Mouse (Mus musculus): Measurements from ENCODE around the gene Mrpl52.

Gene Mrpl52

DNA sequence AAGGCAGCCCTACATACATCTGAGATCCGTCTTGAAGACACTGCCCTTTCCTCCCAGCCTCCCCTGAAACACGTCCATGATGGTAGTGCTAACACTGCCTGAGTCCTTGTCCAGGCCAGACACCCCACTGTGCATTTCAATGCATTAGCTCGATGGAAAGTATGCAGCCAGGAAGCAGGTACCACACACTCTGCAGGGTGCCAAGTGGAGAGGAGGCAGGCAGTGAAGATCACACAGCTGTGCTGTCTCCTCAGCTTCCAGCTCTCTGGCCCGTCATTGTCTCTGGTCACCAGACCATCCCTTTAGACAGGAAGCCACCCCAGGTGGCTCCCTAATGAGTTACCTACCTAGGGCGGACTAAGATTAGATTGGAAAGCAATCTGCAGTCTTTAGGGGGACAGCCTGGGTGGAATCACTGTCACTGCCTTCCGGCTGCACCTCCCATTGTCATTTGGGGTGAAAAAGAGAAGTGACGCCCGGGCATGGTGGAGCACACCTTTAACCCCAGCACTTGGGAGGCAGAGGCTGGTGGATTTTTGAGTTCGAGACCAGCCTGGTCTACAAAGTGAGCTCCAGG is 14.6 kb upstream of the Mrpl52 start:
- DNase-seq (ENCODE audit: low spot score), result no peak

DNA sequence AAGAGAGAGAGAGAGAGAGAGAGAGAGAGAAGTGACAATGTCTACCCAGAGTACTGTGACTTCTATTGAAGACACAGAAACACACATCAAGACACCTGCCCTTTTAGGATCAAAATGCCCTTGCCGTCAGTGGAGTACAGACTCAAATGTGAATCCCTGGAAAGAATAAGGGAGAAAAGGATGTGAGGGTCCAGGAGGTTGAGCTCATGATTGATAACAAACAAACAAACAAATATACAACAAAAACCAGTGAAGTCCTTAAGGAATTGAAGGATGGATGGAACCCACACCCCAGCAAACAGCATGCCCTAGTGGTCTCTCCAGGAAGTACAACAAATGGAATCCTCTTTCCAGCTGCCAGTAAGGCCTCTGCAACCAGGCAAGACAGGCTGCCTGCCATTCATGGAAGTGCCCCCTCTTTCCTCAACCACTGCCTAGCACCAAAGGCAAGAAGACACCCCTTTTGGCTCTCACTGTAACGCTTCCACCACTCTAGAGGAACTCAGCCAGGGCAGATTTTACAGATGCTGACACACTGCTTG is 14.0 kb upstream of the Mrpl52 start:
- peak; percentile 31 for DNase-seq (ENCODE audit: low spot score)

DNA sequence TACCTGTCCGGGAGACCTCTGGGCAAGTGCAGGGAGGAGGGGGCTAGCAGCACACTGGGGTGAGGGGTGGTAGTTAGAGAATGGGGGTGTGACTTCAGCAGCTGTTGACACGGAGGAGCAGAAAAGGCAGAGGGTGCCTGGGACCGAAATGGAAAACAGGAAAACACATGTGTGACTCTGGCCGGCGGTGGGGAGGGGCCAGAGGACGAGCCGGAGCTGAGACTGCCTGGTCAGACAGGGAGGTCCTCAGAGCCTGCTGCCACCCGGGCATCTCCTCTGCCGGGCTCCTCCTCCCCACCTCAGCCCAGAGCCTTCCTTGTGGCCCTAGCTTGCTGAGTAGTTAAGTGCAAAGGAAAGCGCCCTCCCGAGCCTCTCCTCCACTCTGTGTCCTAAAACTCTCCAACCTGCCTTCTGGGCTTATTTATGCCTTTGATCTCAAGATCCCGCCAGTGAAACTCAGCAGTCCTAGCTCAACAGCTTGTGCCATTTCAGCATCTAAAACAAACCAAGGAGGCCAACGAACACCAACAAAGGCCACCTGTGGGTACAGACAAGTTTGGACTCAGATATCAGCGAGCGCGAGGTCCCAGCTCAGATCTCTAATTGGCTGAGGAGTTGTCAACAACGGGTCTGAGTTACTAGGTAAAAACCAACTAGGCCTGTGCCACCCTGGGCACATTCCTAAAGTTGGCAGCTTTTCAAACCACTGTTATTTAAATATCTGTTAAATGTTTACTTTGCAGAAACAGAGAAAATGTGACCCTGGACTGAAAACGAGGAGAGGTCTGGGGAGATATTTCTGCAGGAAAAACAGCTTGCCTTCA is 12.6 kb upstream of the Mrpl52 start:
- DNase-seq (ENCODE audit: low spot score), result peak; percentile 60

DNA sequence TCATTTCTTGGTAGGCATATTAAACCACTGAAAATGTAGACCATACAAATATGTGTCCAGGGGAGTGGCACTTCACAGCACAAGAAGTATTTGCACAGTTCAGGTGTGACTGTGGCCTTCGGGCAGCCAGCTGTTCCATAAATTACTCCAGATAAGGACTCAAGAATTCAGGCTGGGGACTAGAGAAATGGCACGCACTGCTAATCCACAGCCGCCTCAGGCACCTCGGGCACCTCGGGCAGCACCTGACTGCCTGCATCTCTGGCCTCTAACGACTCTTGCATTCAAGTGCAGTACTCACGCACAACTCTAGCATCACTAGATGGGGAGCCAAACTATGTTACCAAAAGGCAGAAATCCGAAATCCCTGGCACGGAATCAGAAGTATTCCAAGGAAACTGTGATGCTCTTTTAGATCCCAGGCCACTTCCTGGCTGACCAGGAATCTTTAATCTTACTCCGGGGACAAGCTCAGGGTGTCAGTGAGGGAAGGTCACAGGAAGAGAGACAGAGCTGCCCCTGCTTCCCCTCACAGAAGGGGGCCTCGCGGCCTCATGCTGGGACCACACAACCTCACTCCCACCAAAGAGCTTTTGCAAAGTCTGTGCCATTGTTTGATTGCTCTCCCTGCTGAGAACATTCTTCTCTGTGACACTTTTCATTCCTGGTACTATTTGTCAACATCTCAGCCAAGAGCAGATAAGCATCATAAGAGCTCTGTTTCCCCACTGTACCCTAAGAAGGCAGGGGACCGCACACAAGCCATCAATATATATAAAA is 11.3 kb upstream of the Mrpl52 start:
- no peak for DNase-seq (ENCODE audit: low spot score)

DNA sequence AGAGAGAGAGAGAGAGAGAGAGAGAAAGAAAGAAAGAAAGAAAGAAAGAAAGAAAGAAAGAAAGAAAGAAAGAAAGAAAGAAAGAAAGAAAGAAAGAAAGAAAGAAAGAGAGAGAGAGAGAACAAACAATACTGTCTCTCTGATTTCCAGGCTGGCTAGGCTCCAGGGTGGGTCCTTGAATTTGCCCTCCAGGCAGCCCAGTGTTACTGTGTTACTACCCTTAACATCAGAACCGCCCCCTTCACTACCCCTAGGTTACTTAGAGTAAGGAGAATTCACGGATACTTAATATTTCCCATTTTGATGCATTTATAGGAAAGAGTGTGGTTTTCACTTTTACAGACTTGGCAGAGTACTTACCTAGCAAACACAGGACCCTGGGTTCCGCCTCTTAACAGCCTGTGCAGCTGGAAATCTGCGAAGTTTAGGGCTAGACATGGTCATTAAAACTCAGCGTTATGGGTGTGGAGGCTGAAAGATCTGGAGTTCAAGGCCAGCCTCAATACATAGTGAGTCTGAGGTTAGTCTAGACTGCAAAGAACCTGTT is 10.4 kb upstream of the Mrpl52 start:
- peak; percentile 20 for DNase-seq (ENCODE audit: low spot score)

DNA sequence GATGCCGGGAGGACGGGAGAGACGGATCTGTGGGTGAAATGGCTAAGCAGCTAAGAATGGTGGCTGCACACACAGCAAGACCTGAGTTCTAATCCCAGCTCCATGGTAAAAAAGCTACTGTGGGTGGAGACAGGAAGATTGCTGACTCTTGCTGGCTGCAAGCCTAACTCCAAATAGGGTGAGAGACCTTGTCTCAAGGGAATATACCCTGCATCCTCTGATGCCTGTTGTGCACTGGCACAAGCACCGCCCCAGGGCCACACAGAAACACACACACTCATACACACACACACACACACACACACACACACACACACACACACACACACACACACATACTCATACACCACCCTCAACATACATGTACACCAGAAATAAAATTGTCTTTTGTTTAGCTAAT is 9.9 kb upstream of the Mrpl52 start:
- no peak for DNase-seq (ENCODE audit: low spot score)

DNA sequence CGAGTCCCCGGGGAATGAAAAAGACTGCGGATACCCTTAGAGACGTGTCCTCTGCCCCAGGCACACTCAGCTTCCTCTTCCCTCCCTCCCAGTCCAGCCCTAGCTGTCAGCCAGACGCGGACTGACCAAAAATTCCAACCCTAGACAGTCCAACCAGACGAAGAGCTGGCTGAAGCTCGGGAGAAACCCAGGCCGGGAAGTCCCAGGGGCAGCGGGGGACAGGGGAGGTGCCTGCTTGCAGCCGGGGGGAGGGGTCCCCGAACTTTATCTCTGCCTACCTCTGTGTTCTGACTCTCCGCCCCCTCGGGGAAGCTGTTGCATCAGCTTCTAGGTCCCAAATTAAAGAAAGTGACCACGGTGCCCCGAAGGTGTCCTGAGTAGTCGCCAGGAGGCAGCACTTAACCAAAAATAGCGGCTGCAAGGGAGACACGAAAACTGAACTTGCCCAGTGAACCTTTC is 9.1 kb upstream of the Mrpl52 start, which contains the start of gene Slc7a7:
Gene Slc7a7 (minus strand): TSS at position 158 of the 459 bp plus-strand sequence.
- peak; percentile 11 for DNase-seq (ENCODE audit: low spot score)

DNA sequence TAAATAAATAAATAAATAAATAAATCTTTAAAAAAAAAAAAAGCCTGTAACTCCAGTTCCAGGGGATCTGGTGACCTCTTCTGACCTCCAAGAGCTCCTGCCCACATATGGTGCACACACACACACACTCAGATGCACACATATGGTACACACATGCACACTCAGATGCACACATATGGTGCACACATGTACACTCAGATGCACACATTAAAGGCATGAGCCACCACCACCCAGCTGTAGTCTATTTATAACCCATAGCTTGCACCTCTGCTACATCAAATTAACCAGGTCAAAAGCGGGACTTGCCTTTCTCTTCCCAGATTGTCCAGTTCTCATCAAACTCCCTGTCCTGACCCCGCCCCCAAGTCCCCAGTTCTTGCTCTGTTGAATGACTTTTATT is 5.7 kb upstream of the Mrpl52 start:
- no peak for DNase-seq (ENCODE audit: low spot score)

DNA sequence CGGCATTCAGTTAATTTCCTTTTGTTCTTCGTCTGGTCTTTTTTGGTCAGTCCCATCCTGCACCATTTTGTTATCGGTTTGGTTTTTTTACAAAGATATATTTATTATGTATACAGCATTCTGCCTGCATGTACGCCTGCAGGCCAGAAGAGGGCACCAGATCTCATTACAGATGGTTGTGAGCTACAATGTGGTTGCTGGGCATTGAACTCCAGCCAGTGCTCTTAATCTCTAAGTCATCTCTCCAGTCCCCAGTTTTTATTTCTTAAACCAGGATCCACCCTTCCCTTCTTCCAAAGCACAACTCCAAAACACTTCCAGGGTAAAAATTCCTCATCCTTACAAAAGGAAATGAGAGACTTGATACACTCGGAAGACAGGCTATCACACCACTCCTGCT is 3.3 kb upstream of the Mrpl52 start:
- no peak for DNase-seq (ENCODE audit: low spot score)

DNA sequence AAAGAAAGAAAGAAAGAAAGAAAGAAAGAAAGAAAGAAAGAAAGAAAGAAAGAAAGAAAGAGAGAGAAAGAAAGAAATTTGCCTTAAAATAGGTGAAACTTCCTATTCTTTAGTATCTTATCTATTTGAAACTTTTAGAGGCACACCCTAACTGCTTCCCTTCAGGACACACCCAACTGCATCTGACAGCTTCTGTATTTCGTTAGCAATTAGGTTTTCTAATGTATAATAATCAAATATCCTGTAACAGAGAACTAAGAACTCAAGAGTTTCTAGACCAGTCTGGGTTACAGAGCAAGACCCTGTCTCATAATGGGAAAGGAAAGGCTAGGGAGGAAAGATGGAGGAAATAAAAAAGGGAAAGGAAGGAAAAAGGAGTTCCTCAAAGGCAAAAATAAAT is 2.1 kb upstream of the Mrpl52 start:
- DNase-seq (ENCODE audit: low spot score), result no peak

DNA sequence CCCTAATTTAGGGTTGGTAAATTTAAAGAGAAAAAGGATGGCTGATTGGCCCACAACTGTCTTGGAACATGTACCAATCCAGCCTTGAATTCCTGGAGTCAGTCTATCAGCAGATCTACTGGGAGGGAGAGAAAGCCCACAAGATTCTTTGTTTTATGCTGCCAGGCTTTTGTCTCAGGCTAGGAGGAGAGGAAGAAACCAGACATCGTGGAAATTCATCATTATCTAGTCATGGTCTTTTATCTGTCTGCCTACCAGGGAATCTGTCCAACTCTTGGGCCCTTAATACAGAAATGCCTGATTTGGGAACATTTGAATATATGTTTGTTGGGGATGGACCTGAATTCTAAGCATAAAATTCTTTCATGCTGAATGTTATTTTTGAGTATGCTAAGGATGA is 1.2 kb upstream of the Mrpl52 start:
- no peak for DNase-seq (ENCODE audit: low spot score)

DNA sequence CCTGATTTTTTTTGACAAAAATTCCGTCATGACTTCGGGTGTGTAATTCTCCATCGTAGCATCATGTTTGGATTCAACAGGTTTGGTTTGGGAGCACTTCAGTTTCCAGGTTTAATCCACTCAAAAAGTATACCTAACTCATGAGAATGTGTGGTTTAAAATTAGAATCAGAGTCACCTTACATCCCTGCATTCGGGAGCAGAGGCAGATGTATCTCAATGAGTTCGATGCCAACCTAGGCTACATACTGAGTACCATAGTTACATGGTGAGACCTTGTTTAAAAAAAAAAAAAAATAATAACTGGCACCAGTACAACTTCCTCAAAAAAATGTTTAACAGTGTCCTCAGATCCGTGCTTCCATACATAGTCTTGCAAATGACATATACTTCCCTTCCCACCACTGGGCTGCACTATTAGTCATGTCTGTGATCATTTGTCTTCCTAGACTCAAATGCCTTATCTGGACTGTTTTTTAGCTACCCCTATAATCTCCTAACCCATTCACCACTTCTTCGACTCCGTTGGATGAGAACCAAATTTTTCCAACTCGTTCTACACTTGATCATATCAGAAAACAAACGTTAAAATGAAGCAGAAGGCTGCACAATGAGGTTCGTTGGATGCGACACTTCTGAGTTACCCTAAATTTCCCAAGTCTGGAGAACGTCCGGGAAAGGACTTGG is 563 bp upstream of the Mrpl52 start:
- no peak for DNase-seq (ENCODE audit: low spot score)

DNA sequence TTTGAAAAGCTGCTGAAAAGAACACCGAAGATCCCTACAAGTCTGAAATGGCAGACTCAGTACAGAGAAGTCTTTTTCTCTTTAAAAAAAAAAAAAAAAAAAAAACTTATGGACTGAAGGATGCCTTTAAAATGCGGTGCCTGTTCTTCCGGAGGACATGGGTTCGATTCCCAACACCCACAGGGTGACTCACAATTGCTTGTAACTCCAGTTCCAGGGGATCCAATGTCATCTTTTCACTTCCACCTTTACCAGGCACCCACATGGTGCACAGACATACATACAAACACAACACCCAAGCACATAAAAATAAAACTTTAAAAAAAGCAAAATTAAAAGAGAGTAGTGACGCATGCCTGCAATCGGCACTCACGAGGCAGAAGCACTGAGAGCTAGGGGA is 987 bp downstream of the Mrpl52 start:
- DNase-seq (ENCODE audit: low spot score), result no peak

DNA sequence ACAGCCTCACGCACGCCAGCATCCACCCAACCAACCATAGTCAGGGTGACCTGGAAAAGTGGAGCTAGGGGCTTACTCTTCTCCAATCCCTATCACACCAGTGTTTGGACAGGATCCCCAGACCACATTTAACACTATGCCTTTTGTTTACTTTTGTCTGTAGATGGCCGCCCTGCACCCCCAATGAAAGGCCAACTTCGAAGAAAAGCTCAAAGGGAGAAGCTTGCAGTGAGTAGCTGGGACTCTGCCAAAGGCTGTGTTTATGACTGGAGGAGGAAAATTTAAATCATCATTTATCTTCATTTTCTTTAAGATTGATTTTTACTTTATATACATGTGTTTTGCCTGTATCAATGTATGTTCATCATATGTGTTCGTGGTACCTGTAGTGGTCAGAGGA is 1.7 kb downstream of the Mrpl52 start:
- DNase-seq (ENCODE audit: low spot score), result no peak

DNA sequence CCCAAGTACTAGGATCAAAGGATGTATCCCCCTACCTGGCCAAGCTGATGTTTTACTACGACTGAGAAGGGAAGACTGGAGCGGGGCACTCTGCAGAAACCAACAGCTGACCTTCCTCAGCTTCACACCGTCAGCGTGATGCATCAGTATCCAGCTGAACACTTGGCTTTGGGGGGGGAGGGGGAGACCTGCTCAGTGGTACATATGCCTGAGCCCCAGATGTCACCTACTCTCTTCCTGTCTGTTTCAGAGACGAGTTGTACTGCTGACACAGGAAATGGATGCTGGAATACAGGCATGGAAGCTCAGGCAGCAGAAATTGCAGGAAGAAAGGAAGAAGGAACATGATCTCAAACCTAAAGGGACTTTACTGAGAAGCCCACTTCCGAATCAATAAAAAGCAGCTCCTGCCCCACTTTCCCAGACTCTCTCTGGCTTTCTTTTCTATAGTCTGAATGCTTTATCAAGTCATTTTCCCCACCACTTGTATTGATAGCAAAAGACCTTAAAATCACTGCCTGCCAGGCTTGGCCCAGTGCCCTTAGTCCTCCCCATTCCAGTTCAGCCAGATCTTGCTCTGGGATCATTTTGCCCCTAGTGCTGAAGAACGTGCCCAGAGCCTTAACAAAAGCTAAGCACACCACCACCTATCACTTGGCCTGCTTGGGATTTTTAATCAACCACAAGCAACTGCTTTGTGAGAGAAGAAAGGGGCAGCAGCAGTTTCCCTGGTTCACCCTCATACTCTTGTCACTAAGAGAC is 2.8 kb downstream of the Mrpl52 start:
- peak; percentile 47 for DNase-seq (ENCODE audit: low spot score)

DNA sequence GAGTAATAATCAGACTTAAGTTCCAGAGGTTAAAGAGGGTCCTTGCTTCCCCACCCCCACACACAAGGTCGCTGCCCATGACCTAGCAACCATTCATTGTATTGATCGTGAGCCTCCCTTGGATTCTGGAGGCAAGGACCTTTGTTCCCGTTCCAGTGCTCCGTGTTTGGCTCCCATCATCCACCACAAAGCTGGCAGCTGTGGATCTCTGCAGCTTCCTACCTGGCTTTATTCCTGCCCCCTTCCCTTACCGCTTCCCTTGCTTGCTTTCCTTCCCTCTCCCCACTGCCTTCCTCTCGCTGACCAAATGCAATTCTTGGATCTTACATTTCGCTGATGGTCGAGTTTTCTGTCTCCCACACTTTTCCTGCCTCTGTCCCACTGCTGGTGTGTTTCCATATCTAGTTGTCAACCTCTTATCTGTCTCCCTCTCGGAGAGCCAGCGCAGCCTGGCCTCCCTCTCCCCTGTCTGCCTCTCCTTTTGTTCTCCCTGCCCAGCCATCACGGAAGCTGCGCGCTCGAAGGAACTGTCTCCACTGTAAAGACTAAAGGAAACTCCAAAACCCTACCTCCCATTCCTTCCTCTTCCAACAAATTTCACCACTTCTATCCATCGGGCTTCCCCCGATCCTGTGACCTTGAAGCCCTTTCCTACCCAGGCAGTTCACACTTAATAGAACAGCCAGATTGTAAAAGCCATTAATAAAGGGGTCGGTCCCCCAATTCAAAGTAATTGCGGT is 3.9 kb downstream of the Mrpl52 start:
- peak; percentile 46 for DNase-seq (ENCODE audit: low spot score)

DNA sequence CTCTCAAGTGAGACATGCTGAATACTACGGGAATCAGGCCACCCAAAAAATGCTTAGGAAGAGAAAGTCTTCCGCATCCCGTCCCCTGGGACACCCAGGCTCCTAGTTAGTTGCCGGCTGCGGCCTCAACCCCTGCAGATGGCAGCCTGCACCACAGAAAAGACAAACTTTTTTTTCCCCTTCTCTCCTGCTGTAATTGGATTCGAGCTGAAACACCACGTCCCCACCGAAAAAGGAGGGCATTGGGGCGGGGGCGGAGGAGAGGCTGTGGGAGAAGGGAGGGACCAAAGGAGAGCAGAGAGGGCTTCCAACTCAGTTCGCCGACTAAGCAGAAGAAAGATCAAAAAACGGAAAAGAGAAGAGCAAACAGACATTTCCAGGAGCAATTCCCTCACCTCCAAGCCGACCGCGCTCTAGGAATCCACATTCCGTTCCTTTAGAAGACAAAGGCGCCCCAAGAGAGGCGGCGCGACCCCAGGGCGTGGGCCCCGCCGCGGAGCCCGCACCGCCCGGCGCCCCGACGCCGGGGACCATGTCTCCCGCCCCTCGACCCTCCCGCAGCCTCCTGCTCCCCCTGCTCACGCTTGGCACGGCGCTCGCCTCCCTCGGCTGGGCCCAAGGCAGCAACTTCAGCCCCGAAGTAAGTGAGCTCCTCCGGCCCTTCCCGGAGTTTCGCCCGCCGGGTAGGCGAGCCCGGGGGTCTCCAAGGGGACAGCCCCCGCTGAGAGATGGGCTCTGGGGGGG is 4.8 kb downstream of the Mrpl52 start, which contains the start of gene Mmp14:
Gene Mmp14 (plus strand): TSS at position 279 of the 744 bp plus-strand sequence.
- peak; percentile 81 for DNase-seq (ENCODE audit: low spot score)

DNA sequence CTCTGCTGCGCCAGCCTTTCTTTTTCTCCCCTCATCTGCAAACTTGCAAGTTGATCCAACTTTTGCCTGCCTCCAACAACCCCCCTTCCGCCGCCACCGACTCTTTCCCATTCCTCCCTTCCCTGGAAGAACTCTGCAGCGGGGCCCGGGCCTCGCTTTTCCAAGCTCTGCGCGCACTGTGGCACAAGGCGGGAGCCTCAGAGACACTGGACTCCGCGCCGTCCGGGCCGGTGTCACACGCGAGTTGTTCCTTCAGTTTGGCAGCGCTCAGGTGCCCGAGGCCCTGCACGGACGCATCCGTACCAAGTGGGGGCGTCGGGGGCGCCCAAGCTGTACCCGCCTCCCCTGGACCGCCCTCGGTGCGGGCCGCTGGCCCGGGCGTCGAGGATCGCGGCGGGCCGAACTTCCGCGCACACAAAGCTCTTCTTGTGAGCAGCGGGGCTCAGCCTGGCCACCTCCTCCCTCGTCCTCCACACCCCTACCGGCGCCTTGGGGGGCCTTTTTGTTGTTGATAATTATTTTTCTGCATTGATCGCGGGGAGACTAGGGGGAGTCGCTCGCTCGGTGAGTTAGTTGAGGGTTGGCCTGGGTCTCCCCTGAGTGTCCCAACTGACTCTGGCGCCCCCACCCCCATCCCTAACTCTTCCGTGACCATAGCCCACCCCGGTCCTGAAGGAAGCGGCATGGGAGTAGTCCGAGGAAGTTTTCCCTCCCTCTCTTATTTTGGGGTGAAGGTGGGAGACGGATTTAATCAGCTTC is 5.5 kb downstream of the Mrpl52 start:
- DNase-seq (ENCODE audit: low spot score), result peak; percentile 61
